ENCODE assay signal across 15 mouse cellular contexts in the genomic region with DNA sequence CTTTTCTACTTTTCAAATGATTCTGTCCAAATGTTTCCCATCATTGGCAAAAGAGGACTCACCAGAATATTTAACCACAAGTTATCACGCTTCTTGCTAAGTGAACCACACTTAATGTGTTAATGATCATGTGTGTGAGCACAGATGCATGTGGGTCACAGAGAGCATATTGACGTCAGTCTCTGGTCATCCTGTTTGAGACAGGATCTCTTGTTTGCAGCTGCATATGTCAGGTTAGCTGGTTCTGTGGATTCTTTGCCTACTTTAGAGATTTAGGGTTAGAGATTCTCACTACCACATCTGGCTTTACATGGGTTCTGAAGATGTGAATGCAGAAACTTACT. TPM values are rescaled to one million over a fixed set of nuclear protein-coding genes. Genes with fewer than 3 reads are reported as not detected.
DNase-seq lines count a peak whose midpoint lies in the region; ATAC-seq and TF ChIP-seq lines count a peak whose summit lies in the region.
"Had no signal": no experiment of that assay in that cellular context is flagged by ENCODE, and none has a peak within 500 bp of the region (broad histone marks: within the 10 kb centered on the region; RNA-seq: fewer than 3 reads in every experiment).

No protein-coding gene starts in this region.

- H3K27ac ChIP-seq in hindbrain, embryonic 10.5 days, result peak overlapping the region; percentile 13; the same call in 1 of the 2 replicates
- H3K27ac ChIP-seq in hindbrain, postnatal 0 days, result no peak overlapping the region; the same call in 1 of the 2 replicates
- no peak overlapping the region for H3K27ac ChIP-seq in midbrain, embryonic 14.5 days (replicated peaks; ENCODE audit: low read depth, low read length)
- H3K27ac ChIP-seq in midbrain, embryonic 13.5 days, result no peak overlapping the region
- peak overlapping the region; percentile 31; the same call in 1 of the 2 replicates for H3K27ac ChIP-seq in forebrain, embryonic 12.5 days
- H3K27ac ChIP-seq in hindbrain, embryonic 14.5 days, result peak overlapping the region; percentile 54; the same call in 1 of the 2 replicates
- H3K27ac ChIP-seq: hindbrain, embryonic 15.5 days; liver, embryonic 15.5 days had no signal

- H3K4me3 ChIP-seq in hindbrain, embryonic 10.5 days, result no peak overlapping the region
- H3K4me3 ChIP-seq in hindbrain, postnatal 0 days (ENCODE audit: low read length), result no peak overlapping the region
- no peak overlapping the region for H3K4me3 ChIP-seq in midbrain, embryonic 14.5 days (replicated peaks; ENCODE audit: low read depth, low read length)
- no peak overlapping the region for H3K4me3 ChIP-seq in midbrain, embryonic 13.5 days (replicated peaks)
- H3K4me3 ChIP-seq in forebrain, embryonic 12.5 days (replicated peaks), result no peak overlapping the region
- H3K4me3 ChIP-seq in hindbrain, embryonic 14.5 days (replicated peaks; ENCODE audit: low read length), result no peak overlapping the region
- H3K4me3 ChIP-seq: hindbrain, embryonic 15.5 days; liver, embryonic 15.5 days; megakaryocyte, embryonic 14.5 days had no signal

- ATAC-seq in hindbrain, postnatal 0 days, result no peak
- ATAC-seq in midbrain, embryonic 14.5 days (ENCODE audit: low FRiP score, low TSS enrichment), result 0 out of 2 replicates have a peak, but pooled peaks have one; percentile 17
- no peak for ATAC-seq in midbrain, embryonic 13.5 days
- peak; percentile 60; the same call in 1 of the 2 replicates for ATAC-seq in forebrain, embryonic 12.5 days (ENCODE audit: low FRiP score)
- no peak for ATAC-seq in hindbrain, embryonic 14.5 days (ENCODE audit: low FRiP score)

- no peak overlapping the region for H3K9ac ChIP-seq in hindbrain, postnatal 0 days (replicated peaks; ENCODE audit: low read length)
- no peak overlapping the region for H3K9ac ChIP-seq in midbrain, embryonic 14.5 days (replicated peaks; ENCODE audit: low read length)
- no peak overlapping the region for H3K9ac ChIP-seq in midbrain, embryonic 13.5 days (replicated peaks)
- H3K9ac ChIP-seq in forebrain, embryonic 12.5 days, result no peak overlapping the region
- no peak overlapping the region for H3K9ac ChIP-seq in hindbrain, embryonic 14.5 days
- H3K9ac ChIP-seq: hindbrain, embryonic 15.5 days; liver, embryonic 15.5 days had no signal

- no peaks in the 10 kb centered on the region for H3K9me3 ChIP-seq in hindbrain, embryonic 10.5 days
- no peaks in the 10 kb centered on the region for H3K9me3 ChIP-seq in hindbrain, postnatal 0 days (ENCODE audit: low read length)
- H3K9me3 ChIP-seq in midbrain, embryonic 14.5 days (ENCODE audit: control insufficient read depth, low read length), result no peaks in the 10 kb centered on the region
- H3K9me3 ChIP-seq in midbrain, embryonic 13.5 days, result no peaks in the 10 kb centered on the region
- no peaks in the 10 kb centered on the region for H3K9me3 ChIP-seq in forebrain, embryonic 12.5 days
- no peaks in the 10 kb centered on the region for H3K9me3 ChIP-seq in hindbrain, embryonic 14.5 days (ENCODE audit: control insufficient read depth, low read length)
- H3K9me3 ChIP-seq: hindbrain, embryonic 15.5 days; liver, embryonic 15.5 days; megakaryocyte, embryonic 14.5 days had no signal

- no peak overlapping the region for H3K4me2 ChIP-seq in hindbrain, postnatal 0 days (ENCODE audit: low read depth, low read length)
- no peak overlapping the region for H3K4me2 ChIP-seq in midbrain, embryonic 14.5 days (ENCODE audit: low read length)
- no peak overlapping the region for H3K4me2 ChIP-seq in midbrain, embryonic 13.5 days (replicated peaks)
- H3K4me2 ChIP-seq in forebrain, embryonic 12.5 days, result no peak overlapping the region
- H3K4me2 ChIP-seq in hindbrain, embryonic 14.5 days (replicated peaks), result no peak overlapping the region
- H3K4me2 ChIP-seq: hindbrain, embryonic 15.5 days; liver, embryonic 15.5 days had no signal

- peaks cover 9% of the 10 kb centered on the region for H3K4me1 ChIP-seq in hindbrain, embryonic 10.5 days (replicated peaks)
- H3K4me1 ChIP-seq in hindbrain, postnatal 0 days (ENCODE audit: insufficient read depth, low read length), result no peaks in the 10 kb centered on the region
- peaks cover 6% of the 10 kb centered on the region for H3K4me1 ChIP-seq in midbrain, embryonic 14.5 days (ENCODE audit: control insufficient read depth, insufficient read depth, low read length)
- H3K4me1 ChIP-seq in midbrain, embryonic 13.5 days (replicated peaks), result peaks cover 9% of the 10 kb centered on the region; the same call in 1 of the 2 replicates
- peaks cover 13% of the 10 kb centered on the region for H3K4me1 ChIP-seq in forebrain, embryonic 12.5 days
- H3K4me1 ChIP-seq in hindbrain, embryonic 14.5 days (replicated peaks; ENCODE audit: control insufficient read depth, insufficient read depth, low read length), result peaks cover 7% of the 10 kb centered on the region; the same call in 1 of the 2 replicates

- no peak for DNase-seq in hindbrain, embryonic 10.5 days (ENCODE audit: low spot score)
- no peak for DNase-seq in hindbrain, postnatal 0 days (ENCODE audit: low spot score)
- DNase-seq in midbrain, embryonic 14.5 days, result no peak
- DNase-seq in hindbrain, embryonic 14.5 days (ENCODE audit: low spot score), result no peak
- DNase-seq in spleen, adult 12 weeks (ENCODE audit: low spot score), result no peak
- no peak for DNase-seq in T-cell, adult 2 months (ENCODE audit: low spot score)
- DNase-seq: kidney, adult 8-10 months; kidney, postnatal 4 days; layer of hippocampus, postnatal 36 days; thymus, adult 18-20 months had no signal

- no peaks in the 10 kb centered on the region for H3K27me3 ChIP-seq in hindbrain, embryonic 10.5 days (ENCODE audit: insufficient read depth, poor library complexity, severe bottlenecking)
- no peaks in the 10 kb centered on the region for H3K27me3 ChIP-seq in hindbrain, postnatal 0 days (ENCODE audit: insufficient read depth, low read length)
- no peaks in the 10 kb centered on the region for H3K27me3 ChIP-seq in midbrain, embryonic 14.5 days (ENCODE audit: control insufficient read depth, insufficient read depth, low read length)
- no peaks in the 10 kb centered on the region for H3K27me3 ChIP-seq in midbrain, embryonic 13.5 days
- H3K27me3 ChIP-seq in forebrain, embryonic 12.5 days, result no peaks in the 10 kb centered on the region
- H3K27me3 ChIP-seq in hindbrain, embryonic 14.5 days (ENCODE audit: control insufficient read depth, insufficient read depth, low read length), result no peaks in the 10 kb centered on the region
- H3K27me3 ChIP-seq: hindbrain, embryonic 15.5 days; liver, embryonic 15.5 days; megakaryocyte, embryonic 14.5 days had no signal

- no peak for TF ChIP-seq CTCF in hindbrain, postnatal 0 days (IDR thresholded peaks at IDR 0.05; ENCODE audit: low read depth)

- H3K36me3 ChIP-seq in hindbrain, embryonic 10.5 days, result no peaks in the 10 kb centered on the region
- no peaks in the 10 kb centered on the region for H3K36me3 ChIP-seq in hindbrain, postnatal 0 days (ENCODE audit: insufficient read depth, low read length)
- H3K36me3 ChIP-seq in midbrain, embryonic 14.5 days (ENCODE audit: control insufficient read depth, insufficient read depth, low read length), result no peaks in the 10 kb centered on the region
- no peaks in the 10 kb centered on the region for H3K36me3 ChIP-seq in midbrain, embryonic 13.5 days
- H3K36me3 ChIP-seq in forebrain, embryonic 12.5 days (replicated peaks), result no peaks in the 10 kb centered on the region
- H3K36me3 ChIP-seq in hindbrain, embryonic 14.5 days (replicated peaks; ENCODE audit: control insufficient read depth, insufficient read depth), result no peaks in the 10 kb centered on the region
- H3K36me3 ChIP-seq: hindbrain, embryonic 15.5 days; liver, embryonic 15.5 days had no signal

- WGBS in hindbrain, embryonic 10.5 days, result 61% methylated on average over 2 of the region's 2 CpGs
- WGBS in hindbrain, postnatal 0 days, result 39% methylated on average over 2 of the region's 2 CpGs
- 57% methylated on average over 2 of the region's 2 CpGs for WGBS in midbrain, embryonic 14.5 days
- WGBS in midbrain, embryonic 13.5 days, result 49% methylated on average over 2 of the region's 2 CpGs
- 59% methylated on average over 2 of the region's 2 CpGs for WGBS in forebrain, embryonic 12.5 days
- WGBS in hindbrain, embryonic 14.5 days, result 45% methylated on average over 2 of the region's 2 CpGs

RNA-seq across cellular contexts. Expression of gene Gadd45a, which starts 12.4 kb away (rescaled TPM):
- 21.9 and 25.7 TPM in 2 replicates for polyA plus RNA-seq in hindbrain, embryonic 10.5 days (2016; fragmentation: Nextera tagmentation; extraction: Ambion mirVana)
- total RNA-seq in hindbrain, postnatal 0 days (2014; rRNA removed), result 7.9 and 14.9 TPM in 2 replicates
- 16.2 and 16.9 TPM in 2 replicates for polyA plus RNA-seq in hindbrain, postnatal 0 days (2015; fragmentation: Nextera tagmentation; extraction: Ambion mirVana)
- 13.7 and 18.6 TPM in 2 replicates for polyA plus RNA-seq in midbrain, embryonic 14.5 days (2014; fragmentation: Nextera tagmentation; extraction: Ambion mirVana)
- 18.6 and 21.1 TPM in 2 replicates for polyA plus RNA-seq in midbrain, embryonic 13.5 days (2015; fragmentation: Nextera tagmentation; extraction: Ambion mirVana)
- polyA plus RNA-seq in forebrain, embryonic 12.5 days (2016; fragmentation: Nextera tagmentation; extraction: Ambion mirVana), result 20.6 and 27.0 TPM in 2 replicates
- polyA plus RNA-seq in hindbrain, embryonic 14.5 days (2014; fragmentation: Nextera tagmentation; extraction: Ambion mirVana), result 14.1 and 14.8 TPM in 2 replicates

Comparison
In these comparisons a context has a peak if more than half of its experiments do, and no peak if none do; other contexts are left out.
1. H3K27ac ChIP-seq: peak in hindbrain, embryonic 10.5 days (single experiment), forebrain, embryonic 12.5 days (single experiment) and hindbrain, embryonic 14.5 days (single experiment); none in hindbrain, postnatal 0 days (single experiment), midbrain, embryonic 14.5 days (single experiment) and midbrain, embryonic 13.5 days (single experiment).
2. ATAC-seq: peak in midbrain, embryonic 14.5 days (single experiment) and forebrain, embryonic 12.5 days (single experiment); none in hindbrain, postnatal 0 days (single experiment), midbrain, embryonic 13.5 days (single experiment) and hindbrain, embryonic 14.5 days (single experiment).